Mouse (Mus musculus): ENCODE data around the gene Plppr2.

GRCm38 (mm10) chr9:21925506-21925905 lies 11.3 kb upstream of the Plppr2 start:
- no peak for TF ChIP-seq CTCF (IDR thresholded peaks at IDR 0.05; ENCODE audit: low read depth, low read length)
- no peak for TF ChIP-seq POLR2A (IDR thresholded peaks at IDR 0.05; ENCODE audit: insufficient read depth, low read length)

All from ES-Bruce4 (cell line).